Mouse (Mus musculus) lung, embryonic 15.5 days (tissue): Measurements from ENCODE around the gene Lce3d. TPM values are rescaled to one million over a fixed set of nuclear protein-coding genes. Genes with fewer than 3 reads are reported as not detected.

Experiments used
- polyA plus RNA-seq: library from polyadenylated mRNA; unstranded; fragments of >200 nt; fragmentation: Nextera tagmentation; extraction: Ambion mirVana; gene quantifications from 2 replicates; pipeline ENCODE4 v1.2.1, GENCODE M21; 2015

Gene Lce3d
- polyA plus RNA-seq, 1 experiment from 2014 or later: not detected

Other genes with a start within 250 kb of the Lce3d start
- not detected in 2 replicates for gene Lce1e, start 248.3 kb upstream of the Lce3d start, polyA plus RNA-seq
- gene Lce1f, start 237.0 kb upstream of the Lce3d start, polyA plus RNA-seq: not detected in 2 replicates
- not detected in 2 replicates for gene Gm38119, start 218.3 kb upstream of the Lce3d start, polyA plus RNA-seq
- gene Lce1g, start 205.1 kb upstream of the Lce3d start, polyA plus RNA-seq: not detected in 2 replicates
- not detected in 2 replicates for gene Lce1h, start 192.3 kb upstream of the Lce3d start, polyA plus RNA-seq
- not detected in 2 replicates for gene Lce1i, start 178.5 kb upstream of the Lce3d start, polyA plus RNA-seq
- not detected in 2 replicates for gene Lce1j, start 166.9 kb upstream of the Lce3d start, polyA plus RNA-seq
- not detected in 2 replicates for gene Lce1k, start 149.5 kb upstream of the Lce3d start, polyA plus RNA-seq
- not detected in 2 replicates for gene Kprp, start 130.1 kb upstream of the Lce3d start, polyA plus RNA-seq
- not detected in 2 replicates for gene Lce1l, start 106.1 kb upstream of the Lce3d start, polyA plus RNA-seq
- not detected in 2 replicates for gene 2310050C09Rik, start 87.2 kb upstream of the Lce3d start, polyA plus RNA-seq
- gene Lce3a, start 31.2 kb upstream of the Lce3d start, polyA plus RNA-seq: not detected in 2 replicates
- gene Lce3b, start 24.4 kb upstream of the Lce3d start, polyA plus RNA-seq: not detected in 2 replicates
- gene Lce3c, start 12.9 kb upstream of the Lce3d start, polyA plus RNA-seq: not detected in 2 replicates
- gene Lce3e, start 9.7 kb downstream of the Lce3d start, polyA plus RNA-seq: not detected in 2 replicates
- gene Lce3f, start 34.8 kb downstream of the Lce3d start, polyA plus RNA-seq: not detected in 2 replicates
- not detected in 2 replicates for gene Crct1, start 58.3 kb downstream of the Lce3d start, polyA plus RNA-seq
- not detected in 2 replicates for gene Lce1m, start 61.7 kb downstream of the Lce3d start, polyA plus RNA-seq
- gene Gm4858, start 111.4 kb downstream of the Lce3d start, polyA plus RNA-seq: not detected in 2 replicates
- not detected in 2 replicates for gene Crnn, start 187.4 kb downstream of the Lce3d start, polyA plus RNA-seq
- not detected in 2 replicates for gene Flg2, start 239.9 kb downstream of the Lce3d start, polyA plus RNA-seq